Mouse (Mus musculus): ENCODE measurements around the gene Tnfrsf1a.

- TF ChIP-seq CTCF (IDR thresholded peaks at IDR 0.05; ENCODE audit: low read depth) (no peak), EP300 (optimal IDR thresholded peaks at IDR 0.05) (no peak)
Observed at GRCm38 (mm10) chr6:125352811-125353210, 3.6 kb downstream of the Tnfrsf1a start.

All from stomach, postnatal 0 days (tissue).